Mouse (Mus musculus): Measurements from ENCODE around the gene Pom121l2. TPM values are rescaled to one million over a fixed set of nuclear protein-coding genes. Genes with fewer than 3 reads are reported as not detected.

The Pom121l2 gene
- polyA plus RNA-seq, 1 experiment from 2014 or later = not detected

DNA sequence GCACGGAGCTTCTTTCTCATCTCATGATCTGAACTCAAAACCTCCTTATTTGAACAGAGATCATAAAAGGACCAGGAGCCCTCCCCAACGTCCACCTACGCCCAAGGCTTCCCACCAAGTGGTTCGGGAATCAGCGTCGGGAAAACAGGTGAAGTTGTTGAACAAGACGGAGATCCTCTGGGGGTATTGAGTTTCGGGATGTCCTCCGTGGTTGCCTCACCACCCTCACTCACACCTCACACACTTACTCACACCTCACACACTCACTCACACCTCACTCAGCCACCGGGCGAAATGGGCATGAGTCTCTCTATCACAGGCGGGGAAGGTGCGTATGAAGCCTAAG, 15.8 kb downstream of the Pom121l2 start:
- no peak overlapping the region for H3K27ac ChIP-seq
- H3K36me3 ChIP-seq (ENCODE audit: insufficient read depth, low read length) = no peaks in the 10 kb centered on the region
- DNase-seq (ENCODE audit: low spot score) = no peak
- ATAC-seq (replicated peaks; ENCODE audit: low FRiP score, low read depth) = no peak
- peaks cover 82% of the 10 kb centered on the region for H3K27me3 ChIP-seq (ENCODE audit: insufficient read depth, low read length)
- H3K4me1 ChIP-seq (replicated peaks; ENCODE audit: insufficient read depth, low read length) = 0 out of 2 replicates have a peak, but pooled peaks cover 9% of the 10 kb centered on the region
- no peak for TF ChIP-seq CTCF (IDR thresholded peaks at IDR 0.05; ENCODE audit: low read depth)
- H3K9ac ChIP-seq (ENCODE audit: low read depth, low read length) = no peak overlapping the region
- H3K4me3 ChIP-seq (replicated peaks; ENCODE audit: low read depth, low read length) = no peak overlapping the region
- H3K4me2 ChIP-seq (ENCODE audit: low read length) = peak overlapping the region; percentile 30; the same call in 1 of the 2 replicates
- no peaks in the 10 kb centered on the region for H3K9me3 ChIP-seq (replicated peaks; ENCODE audit: low read length)
- 2% methylated on average over 13 of the region's 13 CpGs for WGBS

- 2% methylated on average over 21 of the region's 21 CpGs for WGBS
- no peak overlapping the region for H3K4me3 ChIP-seq (replicated peaks; ENCODE audit: low read depth, low read length)
- no peak for TF ChIP-seq CTCF (IDR thresholded peaks at IDR 0.05; ENCODE audit: low read depth)
- peaks cover 87% of the 10 kb centered on the region for H3K27me3 ChIP-seq (ENCODE audit: insufficient read depth, low read length)
- 0 out of 2 replicates have a peak, but pooled peaks cover 9% of the 10 kb centered on the region for H3K4me1 ChIP-seq (replicated peaks; ENCODE audit: insufficient read depth, low read length)
- H3K27ac ChIP-seq = no peak overlapping the region
- H3K36me3 ChIP-seq (ENCODE audit: insufficient read depth, low read length) = no peaks in the 10 kb centered on the region
- DNase-seq (ENCODE audit: low spot score) (no peak), ATAC-seq (replicated peaks; ENCODE audit: low FRiP score, low read depth) (no peak)
- 0 out of 2 replicates have a peak overlapping the region, but pooled peaks have one; percentile 30 for H3K4me2 ChIP-seq (ENCODE audit: low read length)
- no peak overlapping the region for H3K9ac ChIP-seq (ENCODE audit: low read depth, low read length)
- H3K9me3 ChIP-seq (replicated peaks; ENCODE audit: low read length) = no peaks in the 10 kb centered on the region
These were observed 16.3 kb downstream of the Pom121l2 start for GRCm38 (mm10) chr13:21997201-21997820.

GRCm38 (mm10) chr13:21997821-21998220, 16.8 kb downstream of the Pom121l2 start:
- H3K9ac ChIP-seq (ENCODE audit: low read depth, low read length) = no peak overlapping the region
- H3K27me3 ChIP-seq (ENCODE audit: insufficient read depth, low read length) = peaks cover 91% of the 10 kb centered on the region
- no peaks in the 10 kb centered on the region for H3K36me3 ChIP-seq (ENCODE audit: insufficient read depth, low read length)
- ATAC-seq (replicated peaks; ENCODE audit: low FRiP score, low read depth) = no peak
- 9% methylated on average over 4 of the region's 4 CpGs for WGBS
- no peak overlapping the region for H3K27ac ChIP-seq
- H3K4me3 ChIP-seq (replicated peaks; ENCODE audit: low read depth, low read length) = no peak overlapping the region
- H3K9me3 ChIP-seq (replicated peaks; ENCODE audit: low read length) = no peaks in the 10 kb centered on the region
- no peak overlapping the region for H3K4me2 ChIP-seq (ENCODE audit: low read length)
- 0 out of 2 replicates have a peak, but pooled peaks cover 9% of the 10 kb centered on the region for H3K4me1 ChIP-seq (replicated peaks; ENCODE audit: insufficient read depth, low read length)
- TF ChIP-seq CTCF (IDR thresholded peaks at IDR 0.05; ENCODE audit: low read depth) = no peak
- no peak for DNase-seq (ENCODE audit: low spot score)

GRCm38 (mm10) chr13:21998412-21998811, 17.4 kb downstream of the Pom121l2 start:
- WGBS = 17% methylated on average over 3 of the region's 3 CpGs
- Histone ChIP-seq H3K27ac (no peak overlapping the region), H3K9ac (ENCODE audit: low read depth, low read length) (no peak overlapping the region)

GRCm38 (mm10) chr13:21999147-21999546, 18.2 kb downstream of the Pom121l2 start:
- peaks cover 96% of the 10 kb centered on the region for H3K27me3 ChIP-seq (ENCODE audit: insufficient read depth, low read length)
- no peak overlapping the region for H3K27ac ChIP-seq
- ATAC-seq (replicated peaks; ENCODE audit: low FRiP score, low read depth) = no peak
- H3K4me1 ChIP-seq (replicated peaks; ENCODE audit: insufficient read depth, low read length) = 0 out of 2 replicates have a peak, but pooled peaks cover 9% of the 10 kb centered on the region
- H3K4me3 ChIP-seq (replicated peaks; ENCODE audit: low read depth, low read length) = no peak overlapping the region
- no peak for DNase-seq (ENCODE audit: low spot score)
- H3K36me3 ChIP-seq (ENCODE audit: insufficient read depth, low read length) = no peaks in the 10 kb centered on the region
- H3K4me2 ChIP-seq (ENCODE audit: low read length) = no peak overlapping the region
- TF ChIP-seq CTCF (IDR thresholded peaks at IDR 0.05; ENCODE audit: low read depth) = no peak
- H3K9ac ChIP-seq (ENCODE audit: low read depth, low read length) = no peak overlapping the region
- no peaks in the 10 kb centered on the region for H3K9me3 ChIP-seq (replicated peaks; ENCODE audit: low read length)
- 34% methylated on average over 4 of the region's 4 CpGs for WGBS

More at GRCm38 (mm10) chr13:21998412-21998811, 17.4 kb downstream of the Pom121l2 start:
- Histone ChIP-seq H3K4me1 (replicated peaks; ENCODE audit: insufficient read depth, low read length) (0 out of 2 replicates have a peak, but pooled peaks cover 9% of the 10 kb centered on the region), H3K27me3 (ENCODE audit: insufficient read depth, low read length) (peaks cover 94% of the 10 kb centered on the region), H3K36me3 (ENCODE audit: insufficient read depth, low read length) (no peaks in the 10 kb centered on the region), H3K4me2 (ENCODE audit: low read length) (no peak overlapping the region), H3K9me3 (replicated peaks; ENCODE audit: low read length) (no peaks in the 10 kb centered on the region), H3K4me3 (replicated peaks; ENCODE audit: low read depth, low read length) (no peak overlapping the region)
- ATAC-seq (replicated peaks; ENCODE audit: low FRiP score, low read depth) (no peak), DNase-seq (ENCODE audit: low spot score) (no peak)
- TF ChIP-seq CTCF (IDR thresholded peaks at IDR 0.05; ENCODE audit: low read depth) = no peak

DNA sequence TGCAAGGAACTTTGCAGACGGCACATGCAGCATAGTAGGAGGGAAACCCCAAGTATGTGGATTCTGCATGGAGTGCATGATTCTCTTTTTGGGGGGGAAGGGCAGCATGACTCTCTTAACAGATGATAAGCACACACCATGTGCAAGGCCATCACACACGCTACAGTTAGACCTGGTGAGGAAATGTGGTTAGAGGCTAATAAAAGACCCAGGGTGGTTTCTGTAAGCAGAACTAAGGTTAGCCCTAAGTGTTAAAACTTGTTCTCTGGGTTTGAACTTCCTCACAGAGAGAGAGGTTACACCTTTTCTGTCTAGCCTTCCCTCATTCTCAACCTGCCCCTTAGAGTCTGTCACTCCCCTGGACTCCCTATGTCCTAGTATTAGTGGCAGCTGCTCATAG, 20.4 kb downstream of the Pom121l2 start:
- Histone ChIP-seq H3K4me3 (replicated peaks; ENCODE audit: low read depth, low read length) (no peak overlapping the region), H3K9me3 (replicated peaks; ENCODE audit: low read length) (no peaks in the 10 kb centered on the region), H3K36me3 (ENCODE audit: insufficient read depth, low read length) (no peaks in the 10 kb centered on the region), H3K27me3 (ENCODE audit: insufficient read depth, low read length) (peaks cover 93% of the 10 kb centered on the region), H3K9ac (ENCODE audit: low read depth, low read length) (no peak overlapping the region), H3K4me2 (ENCODE audit: low read length) (no peak overlapping the region), H3K27ac (no peak overlapping the region), H3K4me1 (replicated peaks; ENCODE audit: insufficient read depth, low read length) (0 out of 2 replicates have a peak, but pooled peaks cover 10% of the 10 kb centered on the region)
- TF ChIP-seq CTCF (IDR thresholded peaks at IDR 0.05; ENCODE audit: low read depth) = no peak
- WGBS = 54% methylated on average over 2 of the region's 2 CpGs
- ATAC-seq (replicated peaks; ENCODE audit: low FRiP score, low read depth) (no peak), DNase-seq (ENCODE audit: low spot score) (no peak)

Measured in kidney, postnatal 0 days (tissue).